Mouse (Mus musculus): ENCODE results near the gene Taf3. TPM values are rescaled to one million over a fixed set of nuclear protein-coding genes. Genes with fewer than 3 reads are reported as not detected.

Taf3 gene
- polyA plus RNA-seq (2015; fragmentation: Illumina TruSeq; extraction: RNeasy Lipid Tissue Mini Kit (QIAGEN cat#74804); ENCODE audit: insufficient read depth, low read depth, low replicate concordance), result 2.5 TPM

DNA sequence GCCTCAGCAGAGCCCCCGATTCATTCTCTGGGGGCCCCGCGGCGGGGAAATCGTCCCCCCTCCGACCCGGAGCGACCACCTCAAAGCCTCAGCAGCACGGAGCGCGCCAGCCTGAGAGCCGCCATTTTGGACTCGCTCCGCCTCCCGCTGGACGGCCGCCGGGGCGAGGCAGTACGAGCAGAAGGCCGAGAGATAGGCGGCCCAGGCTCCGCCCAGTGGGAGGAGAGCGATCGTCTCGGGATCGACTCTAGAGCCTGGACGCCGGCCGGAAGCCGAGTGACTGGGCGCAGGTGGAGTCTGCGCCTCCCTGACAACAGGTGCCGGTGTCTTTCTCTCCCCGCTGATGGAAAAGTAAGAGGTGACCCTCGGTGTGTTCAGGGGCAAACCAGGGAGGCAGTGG lies at the start of gene Taf3:
Taf3 (minus strand) TSS at position 136 of the 400 bp plus-strand sequence.

DNA sequence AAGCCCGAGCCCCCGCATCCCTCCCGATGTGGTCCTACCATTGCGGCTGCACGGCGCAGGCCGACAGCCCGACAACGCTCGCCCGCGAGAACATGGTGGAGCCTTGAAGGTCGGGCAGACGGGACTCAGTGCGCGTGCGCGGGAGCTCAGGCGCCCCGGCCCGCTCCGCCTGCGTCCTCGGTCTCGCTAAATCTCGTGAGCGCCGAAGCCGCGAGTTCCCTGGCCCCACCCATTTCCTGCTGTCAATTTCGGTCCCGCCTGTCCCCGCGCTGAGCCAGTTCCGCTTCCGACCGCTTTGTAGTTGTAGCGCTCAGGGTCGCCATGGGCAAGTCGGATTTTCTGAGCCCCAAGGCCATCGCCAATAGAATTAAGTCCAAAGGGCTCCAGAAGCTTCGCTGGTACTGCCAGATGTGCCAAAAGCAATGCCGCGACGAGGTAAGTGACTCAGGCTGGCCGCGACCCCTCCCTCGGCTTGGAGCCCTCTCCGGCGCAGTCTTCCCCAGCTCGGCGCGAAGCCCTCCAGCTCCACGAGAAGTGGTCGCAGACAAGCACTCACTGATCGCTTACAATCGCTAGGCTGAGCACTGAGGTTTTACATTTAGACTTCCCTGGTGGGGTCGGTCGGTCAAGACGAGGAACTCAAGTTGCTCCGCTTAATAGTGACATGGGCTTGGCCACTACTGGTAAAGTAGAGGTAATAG lies 32.1 kb upstream of the Taf3 start, which contains the start of the genes Atp5c1 and Kin:
Atp5c1 (minus strand) TSS at position 201 of the 701 bp plus-strand sequence.
Kin (plus strand) TSS at position 284 of the 701 bp plus-strand sequence.

GRCm38 (mm10) chr2:9889651-9890183 lies 158.7 kb downstream of the Taf3 start, which contains the start of gene Gata3:
TSS of gene Gata3 (minus strand) at chr2:9890034.

DNA sequence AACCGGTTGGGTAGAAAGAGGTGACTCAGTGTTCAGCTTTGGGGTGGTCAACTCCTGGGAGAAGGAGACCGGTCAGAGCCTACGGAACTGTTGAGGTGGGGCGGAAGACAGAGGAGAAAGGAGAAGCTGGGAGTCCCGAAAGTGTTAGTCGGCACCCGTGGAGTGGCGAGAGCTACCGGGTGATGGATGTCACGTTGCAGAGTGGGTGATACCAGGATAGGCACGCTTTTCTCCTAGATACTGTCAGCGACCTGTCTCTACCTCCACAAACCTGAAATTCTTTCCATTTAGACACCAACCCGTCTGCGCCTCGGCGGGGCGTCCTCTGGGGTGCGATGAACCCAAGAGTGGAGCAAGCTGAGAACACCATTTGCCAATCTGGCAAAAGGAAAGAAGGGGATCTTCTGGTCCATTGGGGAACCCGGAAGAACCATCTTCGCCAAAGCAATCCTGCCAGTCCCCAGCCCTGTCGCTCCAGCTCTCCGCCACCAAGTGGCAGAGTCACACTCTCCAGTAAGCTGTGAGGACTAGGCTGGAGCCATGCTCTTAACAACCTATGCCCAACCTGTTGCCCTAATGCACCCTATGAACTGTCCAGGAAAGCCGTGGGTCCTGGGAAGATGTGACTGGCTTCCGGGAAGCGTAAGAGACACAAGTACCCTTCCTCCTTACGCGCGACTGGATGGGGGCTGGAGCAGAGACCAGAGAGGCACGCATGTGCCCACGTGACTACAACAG lies 159.3 kb downstream of the Taf3 start, which contains the start of gene 9230102O04Rik:
9230102O04Rik (minus strand) TSS at position 628 of the 738 bp plus-strand sequence.

DNA sequence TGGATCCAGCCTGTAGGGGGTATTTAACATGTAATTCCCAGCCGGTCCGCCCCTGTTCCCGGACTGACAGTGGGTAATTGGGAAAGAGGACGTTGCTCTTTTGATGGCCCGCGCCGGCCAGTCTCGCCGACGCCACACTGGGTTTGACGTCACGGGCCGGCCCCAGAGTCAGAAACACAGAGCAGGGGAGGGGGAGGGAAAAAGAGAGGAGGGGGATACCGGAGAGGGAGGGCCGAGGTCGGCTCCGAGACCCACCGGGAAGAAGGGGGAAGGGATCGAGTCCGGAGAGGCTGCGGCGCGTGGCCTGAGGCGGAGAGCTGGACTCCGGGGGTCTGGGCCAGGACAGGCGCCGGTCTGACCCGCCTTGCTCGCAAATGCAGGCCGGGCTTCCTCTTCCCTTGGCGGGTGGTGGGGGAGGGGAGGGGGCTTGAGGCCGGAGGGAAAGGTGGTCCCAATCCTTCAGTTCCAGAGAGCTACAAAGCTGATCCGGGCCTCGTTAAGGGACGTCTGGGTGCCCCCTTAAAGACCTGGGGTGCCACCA lies 167.3 kb downstream of the Taf3 start, which contains the start of gene 4930412O13Rik:
4930412O13Rik (plus strand) TSS at position 202 of the 541 bp plus-strand sequence.

Other genes with a start within 250 kb of the Taf3 start
- not detected for gene 4930412O13Rik, start 167.3 kb downstream of the Taf3 start, polyA plus RNA-seq (2015; fragmentation: Illumina TruSeq; extraction: RNeasy Lipid Tissue Mini Kit (QIAGEN cat#74804); ENCODE audit: insufficient read depth, low read depth, low replicate concordance)
- gene 9230102O04Rik, start 159.1 kb downstream of the Taf3 start, polyA plus RNA-seq (2015; fragmentation: Illumina TruSeq; extraction: RNeasy Lipid Tissue Mini Kit (QIAGEN cat#74804); ENCODE audit: insufficient read depth, low read depth, low replicate concordance), result not detected
- gene Gata3, start 158.6 kb downstream of the Taf3 start, polyA plus RNA-seq (2015; fragmentation: Illumina TruSeq; extraction: RNeasy Lipid Tissue Mini Kit (QIAGEN cat#74804); ENCODE audit: insufficient read depth, low read depth, low replicate concordance), result not detected
- 51.8 TPM for gene Atp5c1, start 31.9 kb upstream of the Taf3 start, polyA plus RNA-seq (2015; fragmentation: Illumina TruSeq; extraction: RNeasy Lipid Tissue Mini Kit (QIAGEN cat#74804); ENCODE audit: insufficient read depth, low read depth, low replicate concordance)
- 6.9 TPM for gene Kin, start 32.0 kb upstream of the Taf3 start, polyA plus RNA-seq (2015; fragmentation: Illumina TruSeq; extraction: RNeasy Lipid Tissue Mini Kit (QIAGEN cat#74804); ENCODE audit: insufficient read depth, low read depth, low replicate concordance)
- 1.9 TPM for gene Itih2, start 82.8 kb upstream of the Taf3 start, polyA plus RNA-seq (2015; fragmentation: Illumina TruSeq; extraction: RNeasy Lipid Tissue Mini Kit (QIAGEN cat#74804); ENCODE audit: insufficient read depth, low read depth, low replicate concordance)
- gene Itih5, start 105.0 kb upstream of the Taf3 start, polyA plus RNA-seq (2015; fragmentation: Illumina TruSeq; extraction: RNeasy Lipid Tissue Mini Kit (QIAGEN cat#74804); ENCODE audit: insufficient read depth, low read depth, low replicate concordance), result 6.4 TPM

Data from pancreas, adult 10 weeks (tissue).